Mouse (Mus musculus) ES-E14 (cell line): ENCODE measurements around the gene Shroom4.

ENCODE experiments used
- CHD2 ChIP-seq: IDR thresholded peaks from 2 replicates; pipeline ENCODE4 v1.6.1; 2014; ENCODE audit warnings: mild to moderate bottlenecking, low read depth, low read length, inconsistent platforms
- MAFK ChIP-seq: IDR thresholded peaks from 2 replicates; pipeline ENCODE4 v1.6.1; 2014; ENCODE audit warnings: mild to moderate bottlenecking, low read depth, low read length, inconsistent platforms; ENCODE audit not compliant: insufficient read depth

DNA sequence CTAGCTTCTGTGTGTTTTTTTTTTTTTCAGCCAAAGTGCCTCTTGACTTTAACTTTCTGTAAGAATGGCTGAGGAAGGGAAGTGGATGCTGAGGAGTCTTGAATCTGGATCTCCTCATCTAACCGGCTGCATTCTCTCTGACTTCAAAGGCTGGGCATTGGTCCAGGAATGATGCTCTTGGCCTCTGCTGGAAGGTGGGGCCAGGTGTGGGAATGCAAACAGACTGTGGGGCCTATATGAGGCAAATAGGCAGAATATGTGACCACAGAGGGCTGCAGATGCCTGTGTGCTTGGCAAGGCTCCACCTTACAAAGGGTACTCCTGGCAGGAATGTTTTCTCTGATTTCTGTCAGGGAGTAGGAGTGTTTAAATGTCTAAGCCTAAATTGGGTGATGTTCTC, 46.8 kb downstream of the Shroom4 start:
- no peak for TF ChIP-seq CHD2
- TF ChIP-seq MAFK, result no peak
